Mouse (Mus musculus) 3T3-L1 (cell line): Measurements from ENCODE around the gene Prkd1.
"Not testable (repeated sequence)": the region's sequence is repeated elsewhere in the genome, so short reads cannot be mapped to it uniquely, and the experiment has no call there.

Experiments
- DNase-seq: peaks from one replicate; pipeline ENCODE4 v3.0.0-alpha.2; 2015; ENCODE audit warnings: low read depth, low spot score

Gene Prkd1

DNA sequence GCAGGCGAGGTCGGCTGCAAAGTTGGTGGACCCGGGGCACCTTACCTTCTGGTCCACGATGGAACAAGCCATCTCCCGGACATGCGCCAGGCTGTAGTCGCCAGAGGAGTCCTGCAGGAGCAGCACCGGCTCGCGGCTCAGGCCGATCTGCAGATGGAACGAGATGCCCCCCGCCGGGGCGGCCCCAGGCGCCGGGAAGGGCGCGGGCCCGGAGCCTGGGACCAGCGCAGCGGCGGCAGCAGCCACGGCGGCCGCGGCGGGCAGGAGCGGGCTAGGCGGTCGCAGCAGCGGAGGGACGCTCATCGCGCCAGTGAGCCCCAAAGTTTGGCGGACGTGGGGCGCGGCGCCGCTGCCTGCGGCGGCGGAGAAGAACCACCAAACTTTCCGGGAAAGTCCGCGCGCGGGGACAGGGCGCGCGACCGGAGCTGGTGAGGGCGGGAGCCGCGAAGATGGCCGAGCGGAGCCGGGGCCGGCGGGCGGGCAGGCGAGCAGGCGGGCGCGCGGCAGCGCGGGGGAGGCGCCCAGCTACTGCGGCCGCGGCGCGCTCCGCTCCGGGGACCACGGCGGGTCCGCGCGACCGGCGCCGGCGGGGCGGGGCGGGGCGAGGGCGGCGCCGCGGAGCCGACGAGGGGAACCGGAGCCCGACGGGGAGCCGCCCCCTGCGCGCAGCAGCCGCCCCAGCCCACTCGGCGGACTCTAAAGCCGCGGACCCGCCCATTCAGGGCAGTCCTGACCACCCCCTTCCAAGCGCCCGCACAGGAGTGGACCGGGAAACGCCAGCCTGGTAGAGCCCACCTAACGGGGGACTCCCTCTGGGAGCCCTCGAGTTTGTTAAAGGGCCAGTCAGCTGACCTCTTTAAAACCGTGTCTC lies at the start of gene Prkd1:
Gene Prkd1 (minus strand): TSS at position 428 of the 871 bp plus-strand sequence.
- DNase-seq, result no peak

DNA sequence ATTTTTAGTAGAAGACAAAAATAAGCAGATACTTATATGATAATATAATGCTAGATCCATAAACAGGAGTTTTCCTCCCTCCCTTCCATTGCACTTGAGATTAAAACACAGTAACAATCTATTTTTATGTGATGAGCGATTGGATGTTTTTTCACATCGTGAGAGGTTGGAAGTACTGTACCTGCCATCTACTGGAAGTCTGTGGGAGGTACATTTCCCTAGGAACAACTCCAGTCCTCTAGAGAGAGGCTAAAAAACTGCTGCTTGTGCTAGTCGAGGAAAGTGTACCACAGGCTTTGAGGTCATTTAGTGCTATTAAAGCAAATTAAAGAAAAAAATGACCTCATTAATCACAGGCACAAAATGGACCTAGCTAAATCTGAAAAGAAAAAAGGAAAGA lies 48.6 kb upstream of the Prkd1 start:
- peak; percentile 39 for DNase-seq

DNA sequence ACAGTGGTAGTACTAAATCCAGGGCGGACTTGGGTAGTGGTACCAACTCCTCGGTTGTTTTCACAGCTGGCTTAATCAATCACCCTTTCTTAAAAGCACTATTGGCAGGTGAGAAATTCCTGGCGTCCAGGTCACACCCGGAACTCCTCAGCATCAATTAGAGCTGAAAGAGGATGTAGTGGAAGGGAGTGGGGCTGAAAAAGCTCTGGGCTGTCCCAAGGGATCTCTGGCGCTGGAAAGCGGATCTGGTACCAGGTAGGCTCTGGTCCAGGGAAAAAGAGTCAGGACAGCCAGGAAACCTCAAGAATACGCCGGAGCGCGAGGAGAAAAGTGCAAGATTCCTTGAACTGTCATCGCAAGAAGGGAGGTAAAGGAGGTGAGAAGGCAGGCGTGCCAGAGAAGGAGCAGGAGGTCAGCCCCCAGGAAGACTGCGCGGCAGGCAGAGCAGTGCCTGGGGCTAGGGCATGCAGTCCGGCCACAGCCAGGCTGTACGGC lies 675 bp downstream of the Prkd1 start:
- DNase-seq, result no peak

DNA sequence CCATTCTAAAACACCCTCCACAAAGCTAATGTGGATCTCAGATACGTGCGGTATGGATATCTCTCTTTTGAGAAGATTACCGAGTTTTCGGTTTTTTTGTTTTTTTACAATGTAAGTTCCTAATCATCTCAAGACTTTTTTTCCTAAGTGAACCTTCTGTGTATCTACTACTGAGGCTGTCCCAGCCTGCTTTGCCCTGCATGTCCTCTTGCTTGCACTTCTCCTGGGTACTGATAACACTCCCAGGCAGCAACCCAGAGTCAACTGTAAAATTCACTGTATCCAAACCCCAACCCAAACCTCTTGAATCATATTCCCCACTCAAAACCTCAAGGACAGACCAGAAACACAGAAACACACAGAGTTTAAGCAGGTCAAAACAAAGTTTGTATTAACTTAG lies 2.0 kb downstream of the Prkd1 start:
- no peak for DNase-seq

DNA sequence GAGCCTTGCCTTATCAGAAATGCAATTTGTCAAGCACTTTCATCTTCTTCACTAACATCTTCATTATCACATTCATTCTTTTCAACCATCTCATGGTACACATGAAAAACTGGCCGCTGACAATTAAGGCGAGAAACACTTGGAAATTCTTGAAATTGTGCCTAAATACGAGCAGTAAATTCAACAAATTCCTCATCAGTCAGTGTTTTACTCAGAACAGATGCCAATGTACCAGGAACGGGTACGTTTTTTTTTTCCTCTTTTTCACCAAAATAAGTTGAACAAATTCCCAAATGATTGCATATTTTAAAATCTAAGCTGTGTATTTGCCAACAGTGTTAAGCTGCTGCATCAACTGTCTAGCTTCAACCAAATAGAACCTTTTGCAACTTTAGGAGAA lies 6.2 kb downstream of the Prkd1 start:
- DNase-seq, result no peak

DNA sequence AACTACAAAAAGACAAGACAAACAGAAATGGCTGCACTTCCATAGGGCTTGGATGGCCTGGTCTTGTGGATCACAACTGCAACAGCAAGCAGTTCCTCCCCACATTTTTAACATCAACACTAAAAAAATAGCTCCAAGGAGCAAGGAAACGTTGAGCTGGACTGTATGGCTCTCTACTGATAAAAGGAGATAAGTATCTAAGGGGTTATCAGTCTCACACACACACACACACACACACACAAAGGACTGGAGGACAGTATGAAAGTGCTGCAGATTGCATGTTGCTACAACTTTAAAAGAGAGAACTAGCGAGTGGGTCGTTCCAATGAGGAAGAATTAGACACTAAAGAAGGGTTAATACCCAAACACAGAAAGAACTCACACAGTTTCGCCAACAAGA lies 8.7 kb downstream of the Prkd1 start:
- no peak for DNase-seq

DNA sequence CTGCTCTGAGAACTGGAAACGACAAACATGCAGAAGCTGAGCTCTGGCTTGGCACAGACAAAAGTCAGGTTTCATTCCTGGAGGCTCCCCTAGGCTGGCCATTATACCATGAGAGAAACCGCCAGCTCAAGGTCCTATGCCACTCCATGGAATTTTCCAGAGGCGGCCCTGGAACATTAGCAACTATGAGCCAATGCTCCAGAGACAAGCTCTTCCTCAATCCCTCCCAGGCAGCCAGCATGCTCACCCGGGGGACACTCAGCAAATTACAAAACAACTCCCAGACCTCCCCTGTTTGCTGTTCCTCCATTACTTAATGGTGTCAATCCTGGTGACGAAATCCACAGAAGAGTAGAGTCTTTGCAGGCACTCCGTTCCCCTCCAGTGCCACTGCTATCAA lies 14.5 kb downstream of the Prkd1 start:
- no peak for DNase-seq

DNA sequence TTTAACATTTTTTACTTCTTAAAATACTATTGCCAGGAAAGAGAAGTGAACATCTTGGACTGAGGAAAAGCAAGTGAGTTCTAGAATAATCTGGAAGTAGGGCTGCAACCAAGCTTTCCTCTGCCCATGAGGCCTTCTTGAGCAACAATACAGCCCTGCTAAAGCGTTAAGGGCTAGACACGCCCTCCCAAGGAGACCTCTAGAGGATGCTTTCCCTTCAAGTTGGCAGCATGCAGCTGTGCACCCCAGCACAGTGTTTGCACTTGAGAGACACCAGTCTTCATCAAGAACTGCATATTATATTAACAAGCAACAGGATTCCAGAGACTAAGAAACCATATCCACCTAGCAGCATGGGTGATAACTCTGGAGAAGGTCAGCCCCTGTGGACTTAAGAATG lies 22.8 kb downstream of the Prkd1 start:
- not testable (repeated sequence) for DNase-seq

DNA sequence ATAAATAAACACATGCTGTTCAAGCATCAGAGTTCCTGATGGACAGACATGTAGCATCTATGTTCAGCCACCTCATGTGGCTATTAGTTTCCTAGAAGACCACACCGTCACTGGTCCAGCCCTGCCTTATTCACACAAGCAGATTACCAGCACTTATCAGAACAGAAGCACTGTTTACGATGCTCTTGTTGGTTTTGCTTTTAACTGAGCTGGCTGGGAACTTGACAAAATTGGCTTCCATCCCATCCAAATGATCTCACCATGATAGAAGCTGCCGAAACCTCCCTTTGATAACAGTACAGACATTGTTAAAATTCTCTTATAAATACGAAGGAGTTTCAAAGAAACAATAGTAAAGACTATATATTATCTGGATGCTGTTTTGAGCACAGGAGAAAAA lies 24.7 kb downstream of the Prkd1 start:
- no peak for DNase-seq

DNA sequence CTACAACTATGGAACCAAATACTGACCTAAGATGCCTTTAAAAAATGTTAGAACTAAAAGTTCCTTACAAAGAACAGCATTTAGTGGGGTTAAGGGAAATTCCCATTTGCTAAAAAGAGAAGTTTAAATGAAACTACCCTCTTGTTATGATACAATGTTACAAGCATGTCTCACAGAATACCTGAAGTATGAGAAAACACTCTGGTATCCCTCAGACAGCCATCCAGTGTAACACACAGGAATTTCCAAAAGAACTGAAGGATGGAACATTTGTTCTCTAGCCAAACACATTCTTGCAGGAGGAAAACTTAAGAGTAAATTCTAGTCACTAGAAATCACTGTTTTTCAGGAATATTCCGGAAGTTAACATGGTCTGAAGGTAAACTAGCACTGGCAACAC lies 33.0 kb downstream of the Prkd1 start:
- DNase-seq, result no peak

DNA sequence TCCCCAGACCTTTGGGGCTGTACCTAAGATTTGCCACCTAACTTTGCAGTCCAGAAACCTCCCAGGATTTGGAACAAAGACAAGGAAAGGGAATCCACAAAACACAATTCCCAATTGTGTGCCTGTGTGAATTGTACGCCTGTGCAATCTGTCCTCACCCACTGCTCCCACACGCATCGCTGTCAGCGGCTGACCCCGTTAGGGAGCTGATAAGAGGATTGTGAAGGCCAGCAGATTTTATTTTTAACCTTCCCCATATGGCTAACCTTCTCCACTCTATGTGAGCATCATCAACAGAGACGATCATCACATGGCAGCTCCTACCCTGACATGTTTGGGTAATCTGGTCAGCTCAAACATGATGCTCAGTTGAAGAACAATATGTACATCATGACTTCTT lies 34.6 kb downstream of the Prkd1 start:
- no peak for DNase-seq

DNA sequence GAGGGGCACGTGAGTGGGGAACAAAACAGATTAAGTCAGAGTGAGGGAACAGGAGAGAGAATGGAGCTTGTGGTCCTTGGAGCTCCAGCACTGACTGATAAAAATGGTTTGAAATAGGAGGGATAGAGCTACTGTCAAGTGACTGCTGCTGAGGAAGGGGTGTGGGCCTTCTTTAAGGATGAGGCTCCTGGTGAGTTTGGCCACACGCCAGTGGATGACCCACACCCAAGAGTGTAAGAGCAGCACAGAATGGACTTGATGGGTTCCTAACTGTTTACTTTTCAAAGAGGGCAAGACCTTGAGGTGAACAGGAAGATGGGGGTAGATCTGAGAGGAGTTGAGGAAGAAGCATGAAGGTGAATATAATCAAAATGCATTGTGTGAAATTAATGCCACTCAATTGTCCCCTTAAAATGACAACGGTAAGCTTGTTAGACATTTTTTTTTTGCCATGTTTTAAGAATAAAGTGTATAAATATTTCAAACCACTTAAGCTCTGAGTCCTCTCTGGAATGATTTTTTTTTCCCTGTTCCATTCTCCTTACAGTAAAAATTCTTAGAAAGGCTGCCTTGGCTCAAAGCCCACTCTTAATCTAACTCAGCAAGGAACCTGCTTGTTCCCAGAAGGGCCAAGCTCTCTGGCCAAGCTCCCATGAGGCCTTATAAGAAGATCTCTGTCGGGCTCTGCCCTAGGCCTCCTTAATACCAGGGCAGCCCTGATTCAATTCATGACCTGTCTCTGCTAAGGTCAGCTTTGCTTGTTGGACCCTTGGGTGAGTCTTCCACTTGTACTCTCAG lies 42.0 kb downstream of the Prkd1 start:
- no peak for DNase-seq

DNA sequence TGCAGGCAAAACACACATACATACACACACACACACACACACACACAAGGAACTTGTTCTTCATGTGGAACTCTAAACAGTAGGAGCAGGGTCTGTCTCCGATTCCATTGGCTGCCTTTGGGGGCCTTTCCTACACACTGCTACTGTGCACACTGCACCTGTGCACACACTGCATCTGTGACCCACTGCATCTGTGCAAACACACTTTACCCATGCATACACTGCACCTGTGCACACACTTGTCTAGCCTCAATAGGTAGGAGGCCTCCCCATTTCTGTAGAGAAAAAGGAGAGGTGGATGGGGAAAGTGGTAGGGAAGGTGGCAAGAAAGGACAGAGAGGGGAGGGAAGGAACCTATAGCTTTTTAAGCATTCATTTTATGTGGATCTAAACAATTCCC lies 49.5 kb downstream of the Prkd1 start:
- no peak for DNase-seq

DNA sequence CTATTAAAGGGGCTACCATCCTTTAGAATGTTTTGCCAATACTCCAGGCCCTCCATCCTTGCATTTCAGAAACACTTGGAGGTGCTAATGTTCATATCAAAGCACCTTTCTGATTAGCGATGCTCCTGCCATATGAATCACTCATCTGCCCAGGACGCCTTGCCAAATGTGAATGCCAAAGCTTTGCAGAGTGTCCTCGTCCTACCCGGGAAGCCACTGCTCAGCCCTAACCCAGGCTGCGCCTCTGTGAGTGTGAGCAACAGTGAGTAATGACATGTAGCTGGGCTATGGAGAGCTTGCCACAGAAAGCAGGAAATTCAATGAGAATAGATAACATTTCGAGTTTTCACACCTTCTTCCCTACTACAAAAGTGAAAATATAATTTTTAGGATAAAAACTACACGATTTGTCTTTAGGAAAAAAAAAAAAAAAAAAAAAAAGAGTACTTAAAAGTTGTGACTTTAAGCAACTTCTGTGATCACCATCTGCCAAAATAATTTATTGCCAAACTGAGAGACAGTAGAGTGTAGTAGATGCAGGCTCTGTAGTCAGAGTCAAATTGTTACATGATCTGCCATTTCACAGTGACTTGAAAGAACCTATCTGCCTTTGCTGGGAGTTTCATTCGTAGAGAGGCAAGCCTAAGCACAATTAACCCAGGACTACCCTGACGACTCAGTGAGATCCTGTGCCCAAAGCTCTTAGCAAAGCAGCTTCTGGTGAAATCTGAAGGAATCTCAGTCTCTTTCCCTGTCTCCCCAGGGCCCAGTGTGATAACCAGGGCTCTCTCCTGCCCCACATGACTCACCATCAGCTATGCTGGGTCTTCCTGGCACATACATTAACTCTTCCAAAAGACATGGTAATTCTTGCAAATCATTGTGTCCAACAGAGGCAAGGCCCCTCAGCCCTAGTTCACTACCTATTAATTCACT lies 50.6 kb downstream of the Prkd1 start:
- no peak for DNase-seq

DNA sequence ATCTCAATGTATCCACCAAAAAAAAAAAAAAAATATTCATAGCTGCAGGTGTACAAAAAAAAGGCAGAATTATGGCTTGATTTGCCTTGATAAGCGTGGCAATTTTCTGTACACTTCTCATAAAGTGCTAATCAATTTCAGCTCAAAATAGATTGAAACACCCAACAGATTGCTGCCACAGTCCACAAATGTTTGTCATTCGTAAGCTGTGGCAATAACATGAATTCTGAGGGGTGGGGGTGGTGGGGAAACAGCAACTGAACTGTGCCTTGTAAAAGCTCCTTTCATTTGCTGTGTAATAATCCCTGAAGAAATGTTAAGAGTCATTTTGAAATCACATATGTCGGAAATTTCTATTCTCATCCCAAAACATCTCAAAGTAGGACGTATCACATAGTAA lies 51.4 kb downstream of the Prkd1 start:
- no peak for DNase-seq

DNA sequence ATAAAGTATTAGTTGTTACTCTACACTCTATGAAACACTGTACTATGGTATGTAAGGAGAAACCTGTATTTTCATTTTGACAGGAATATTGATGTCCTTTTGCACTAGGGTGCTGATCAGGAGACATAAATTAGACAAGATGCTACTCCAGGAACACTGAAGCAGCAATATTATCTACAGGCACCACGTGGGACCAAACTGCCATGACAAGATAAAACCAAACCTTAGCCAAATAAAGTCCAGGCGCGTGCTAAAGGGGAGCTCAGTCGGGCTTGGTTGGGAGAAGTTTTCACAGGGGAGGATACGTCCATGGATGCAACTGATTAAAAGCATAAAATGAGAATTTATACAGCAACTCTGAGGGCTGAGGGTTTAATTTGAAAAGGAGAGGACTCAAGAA lies 53.1 kb downstream of the Prkd1 start:
- DNase-seq, result no peak

DNA sequence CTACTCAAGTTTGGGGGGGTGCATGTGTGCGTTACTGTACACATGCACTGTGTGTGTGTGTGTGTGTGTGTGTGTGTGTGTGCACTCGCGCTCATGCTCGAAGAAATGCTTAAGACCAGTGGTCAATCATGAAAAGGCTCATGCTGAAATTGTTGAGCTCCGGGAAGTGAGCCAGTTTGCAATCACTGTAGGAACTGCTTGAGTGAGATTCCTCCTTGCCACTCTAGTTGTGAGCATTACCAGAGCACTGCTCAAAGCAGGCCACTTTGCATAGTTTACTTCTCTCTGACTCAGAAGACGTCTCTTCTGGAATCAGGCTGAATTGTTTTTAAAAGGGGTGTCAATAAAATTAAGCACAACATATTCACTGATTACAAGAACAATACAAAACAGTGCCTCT lies 54.4 kb downstream of the Prkd1 start:
- DNase-seq, result no peak

DNA sequence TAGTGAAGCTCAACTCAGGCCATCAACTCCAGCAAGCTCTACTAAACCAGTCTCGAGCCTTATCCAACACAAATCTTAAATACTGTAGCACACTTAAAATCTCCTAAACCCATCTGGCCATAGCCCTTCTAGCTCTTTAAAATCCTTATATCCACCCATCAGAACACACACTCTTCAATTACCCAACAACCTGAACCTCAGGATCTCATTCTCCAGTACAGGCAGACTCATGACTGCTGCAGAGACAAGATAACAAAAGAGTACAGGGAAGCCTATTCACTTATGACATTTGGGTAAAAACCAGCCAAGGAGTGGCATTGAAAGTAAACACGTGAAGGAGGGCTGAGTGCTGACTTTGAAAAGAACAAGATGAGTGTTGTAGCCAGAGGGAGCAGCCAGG lies 55.4 kb downstream of the Prkd1 start:
- DNase-seq, result no peak

DNA sequence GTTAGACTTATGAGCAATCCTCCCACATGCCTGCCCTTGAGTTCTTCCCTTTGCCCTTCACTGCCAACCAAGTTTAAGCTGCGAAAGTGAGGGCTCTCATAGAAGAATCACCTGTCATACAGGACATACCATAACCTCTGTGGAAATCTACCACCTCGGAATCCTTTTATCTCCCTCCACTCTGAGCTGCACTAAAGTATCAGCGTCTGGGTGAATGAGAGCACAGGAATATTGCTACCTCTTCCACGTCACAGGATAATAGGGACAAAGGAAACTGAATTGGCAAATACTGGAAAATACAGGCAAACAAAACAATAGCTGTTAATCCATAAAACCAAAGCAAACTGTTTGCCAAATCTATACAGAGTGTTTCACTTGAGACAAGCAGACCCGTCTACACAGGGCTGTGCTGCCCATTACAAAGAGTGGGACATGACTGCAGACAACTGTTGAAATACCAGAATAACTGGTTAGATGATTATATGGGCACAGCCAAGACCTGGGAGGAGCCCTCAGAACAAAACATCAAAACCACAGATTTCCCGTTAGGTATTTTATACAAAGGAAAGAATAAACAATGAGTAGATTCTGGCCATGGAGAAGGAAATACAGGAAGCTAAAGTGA lies 60.6 kb downstream of the Prkd1 start:
- no peak for DNase-seq

DNA sequence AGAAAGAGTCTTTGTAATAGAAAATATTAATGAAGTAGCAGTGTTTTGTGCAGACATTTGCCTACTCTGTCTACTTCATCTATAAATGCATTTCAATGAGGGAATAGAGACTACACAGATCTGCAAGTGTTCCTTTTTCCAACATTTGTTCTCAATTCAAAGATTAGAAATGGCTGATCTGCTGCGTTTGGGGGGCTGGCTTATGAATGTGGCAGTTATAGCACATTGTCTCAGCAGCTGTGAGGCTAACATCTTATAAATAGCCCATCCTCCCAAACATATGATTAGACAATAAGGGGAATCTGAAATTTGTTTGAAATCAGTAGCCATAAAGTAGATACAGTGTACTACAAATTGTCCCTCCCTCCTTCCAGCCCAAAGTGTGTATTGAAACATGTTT lies 83.7 kb downstream of the Prkd1 start:
- DNase-seq, result no peak

DNA sequence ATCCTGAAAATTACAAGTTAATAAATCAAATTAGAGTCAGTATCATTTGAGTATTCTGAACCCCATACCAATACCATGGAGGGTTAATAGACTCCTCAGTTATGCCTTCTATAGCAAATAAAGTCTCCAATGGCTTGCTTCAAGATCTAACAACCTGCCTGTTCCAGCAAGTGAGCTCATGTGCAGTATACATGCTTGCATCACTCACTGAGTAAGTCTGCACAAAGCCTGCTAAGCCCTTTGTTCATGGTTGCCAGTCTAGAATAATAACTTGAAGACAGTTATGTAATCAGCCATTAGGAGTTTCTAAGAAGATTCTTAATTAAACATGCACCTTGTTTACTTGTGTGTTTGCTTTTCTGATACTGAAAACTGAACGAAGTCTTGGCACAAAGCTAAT lies 88.4 kb downstream of the Prkd1 start:
- no peak for DNase-seq
